Mouse (Mus musculus) limb, embryonic 12.5 days (tissue): ENCODE data around the gene Hpse2. TPM values are rescaled to one million over a fixed set of nuclear protein-coding genes. Genes with fewer than 3 reads are reported as not detected.
"Not testable (repeated sequence)": the region's sequence is repeated elsewhere in the genome, so short reads cannot be mapped to it uniquely, and the experiment has no call there.

Experiments
- ATAC-seq: fragments of 200-750 bp; cut with Nextera tagmentation; 2 replicates; pipeline ENCODE4 v1.8.0; 2017; ENCODE audit warnings: low read depth, moderate TSS enrichment; ENCODE audit not compliant: insufficient number of reproducible peaks, insufficient read depth, low FRiP score, low TSS enrichment
- H3K27ac ChIP-seq: fragments of 300-500 bp; sonication (generic); 2 replicates; pipeline ENCODE4 v1.5.1; 2016; ENCODE audit warnings: mild to moderate bottlenecking, moderate library complexity
- H3K27me3 ChIP-seq: fragments of 300-500 bp; sonication (generic); 2 replicates; pipeline ENCODE4 v1.6.1; 2016; ENCODE audit warnings: mild to moderate bottlenecking, moderate library complexity
- H3K36me3 ChIP-seq: fragments of 300-500 bp; sonication (generic); 2 replicates; pipeline ENCODE4 v1.6.1; 2016; ENCODE audit warnings: mild to moderate bottlenecking, moderate library complexity
- H3K4me1 ChIP-seq: fragments of 300-500 bp; sonication (generic); replicated peaks from 2 replicates; pipeline ENCODE4 v1.6.1; 2016
- H3K4me2 ChIP-seq: fragments of 300-500 bp; sonication (generic); 2 replicates; pipeline ENCODE4 v1.6.1; 2016; ENCODE audit warnings: mild to moderate bottlenecking, moderate library complexity
- H3K4me3 ChIP-seq: fragments of 300-500 bp; sonication (generic); replicated peaks from 2 replicates; pipeline ENCODE4 v1.5.1; 2016; ENCODE audit warnings: mild to moderate bottlenecking
- H3K9ac ChIP-seq: fragments of 300-500 bp; sonication (generic); replicated peaks from 2 replicates; pipeline ENCODE4 v1.6.1; 2016; ENCODE audit warnings: mild to moderate bottlenecking, moderate library complexity
- H3K9me3 ChIP-seq: fragments of 300-500 bp; sonication (generic); 2 replicates; pipeline ENCODE4 v1.6.1; 2016; ENCODE audit warnings: mild to moderate bottlenecking, moderate library complexity
- WGBS: fragments of 180-500 bp; shearing (Covaris S2); methylation state at CpG from one replicate; pipeline ENCODE4 v1.1.7; 2016; 5-methylcytosine and 5-hydroxymethylcytosine counted together
- polyA plus RNA-seq: library from polyadenylated mRNA; unstranded; fragments of >200 nt; fragmentation: Nextera tagmentation; extraction: Ambion mirVana; gene quantifications from 2 replicates; pipeline ENCODE4 v1.2.1, GENCODE M21; 2016

Gene Hpse2
- polyA plus RNA-seq, 1 experiment from 2014 or later, result 10.4 TPM

DNA sequence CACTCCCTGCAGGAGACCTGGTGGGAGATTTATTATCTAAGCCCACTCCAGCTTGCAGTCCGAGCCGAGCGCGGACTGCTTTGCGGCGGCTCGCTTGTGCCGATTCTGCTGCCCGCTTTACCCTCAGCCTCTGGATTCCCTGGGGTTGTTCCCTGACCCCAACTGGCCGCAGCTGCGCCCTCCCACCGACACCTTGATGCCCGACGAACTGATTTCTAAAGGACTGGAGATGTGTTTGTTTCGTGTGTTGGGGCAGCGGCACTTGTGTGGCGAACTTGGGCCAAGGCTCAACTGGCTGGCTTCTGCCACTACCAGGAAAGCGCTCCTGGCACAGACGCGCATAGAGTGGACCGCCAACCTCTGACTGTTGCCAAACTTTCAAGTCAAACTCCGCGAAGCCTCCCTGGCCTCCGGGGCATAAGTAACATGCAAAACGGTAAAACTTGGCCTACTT, 3.1 kb downstream of the Hpse2 start:
- peaks cover 49% of the 10 kb centered on the region for H3K27me3 ChIP-seq
- no peak for ATAC-seq
- H3K4me2 ChIP-seq, result peak overlapping the region; percentile 78
- peak overlapping the region; percentile 50 for H3K4me3 ChIP-seq
- H3K27ac ChIP-seq, result peak overlapping the region; percentile 86
- peak overlapping the region; percentile 61 for H3K9ac ChIP-seq
- H3K9me3 ChIP-seq, result no peaks in the 10 kb centered on the region
- 0% methylated on average over 25 of the region's 25 CpGs for WGBS
- H3K36me3 ChIP-seq, result no peaks in the 10 kb centered on the region
- peaks cover 30% of the 10 kb centered on the region for H3K4me1 ChIP-seq

DNA sequence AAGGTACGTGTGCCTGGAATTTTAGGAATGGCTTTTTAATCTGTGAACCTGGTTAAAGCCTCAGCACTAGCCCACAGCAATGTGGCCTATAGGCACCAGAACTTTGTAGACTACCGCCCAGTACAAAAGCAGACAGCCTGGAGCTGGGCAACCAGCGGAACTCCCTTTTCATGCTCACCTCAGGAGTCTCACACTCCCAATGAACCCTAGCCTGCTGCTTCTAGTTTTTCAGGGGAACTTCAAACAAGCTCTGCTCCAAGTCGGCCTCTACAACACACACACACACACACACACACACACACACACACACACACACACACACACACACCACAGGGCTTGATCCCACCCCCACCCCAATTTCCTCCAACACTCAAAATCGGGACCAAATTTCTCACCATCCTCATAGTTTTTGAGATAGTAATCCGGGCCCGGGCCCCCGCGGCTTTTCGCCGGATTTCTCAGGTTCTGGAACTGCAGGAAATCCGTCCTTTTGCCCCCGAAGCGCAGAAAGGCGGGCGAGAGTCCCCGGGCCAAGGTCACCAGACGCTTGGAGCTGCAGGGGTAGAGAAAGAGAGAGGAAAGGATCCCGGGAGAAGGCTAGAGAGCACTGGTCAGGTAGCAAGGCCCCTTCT, 3.7 kb downstream of the Hpse2 start:
- H3K4me3 ChIP-seq, result peak overlapping the region; percentile 50
- peak overlapping the region; percentile 78 for H3K4me2 ChIP-seq
- no peaks in the 10 kb centered on the region for H3K9me3 ChIP-seq
- H3K27ac ChIP-seq, result peak overlapping the region; percentile 86
- peaks cover 45% of the 10 kb centered on the region for H3K27me3 ChIP-seq
- H3K36me3 ChIP-seq, result no peaks in the 10 kb centered on the region
- no peak for ATAC-seq
- peaks cover 30% of the 10 kb centered on the region for H3K4me1 ChIP-seq
- H3K9ac ChIP-seq, result peak overlapping the region; percentile 61
- 3% methylated on average over 19 of the region's 19 CpGs for WGBS

DNA sequence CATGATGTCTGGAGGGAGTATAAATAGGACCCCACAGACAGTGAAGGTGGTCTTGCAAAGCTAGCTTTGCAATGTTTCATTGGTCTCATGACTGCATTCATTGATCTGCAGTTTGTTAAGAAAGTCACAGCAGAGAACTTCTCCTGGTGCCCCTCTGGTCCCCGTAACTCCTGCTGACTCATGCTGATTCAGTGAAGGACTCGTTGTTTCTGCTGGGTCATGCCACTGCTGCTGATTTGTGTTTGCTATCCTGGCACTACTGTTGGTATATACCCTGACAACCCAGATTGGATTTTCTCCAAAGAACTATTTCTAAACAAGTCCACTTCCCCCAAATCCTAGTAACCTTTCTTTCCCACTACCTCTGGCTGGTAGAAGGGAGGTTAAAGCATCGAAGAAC, 29.3 kb downstream of the Hpse2 start:
- no peaks in the 10 kb centered on the region for H3K4me1 ChIP-seq
- 91% methylated on average over 3 of the region's 3 CpGs for WGBS

DNA sequence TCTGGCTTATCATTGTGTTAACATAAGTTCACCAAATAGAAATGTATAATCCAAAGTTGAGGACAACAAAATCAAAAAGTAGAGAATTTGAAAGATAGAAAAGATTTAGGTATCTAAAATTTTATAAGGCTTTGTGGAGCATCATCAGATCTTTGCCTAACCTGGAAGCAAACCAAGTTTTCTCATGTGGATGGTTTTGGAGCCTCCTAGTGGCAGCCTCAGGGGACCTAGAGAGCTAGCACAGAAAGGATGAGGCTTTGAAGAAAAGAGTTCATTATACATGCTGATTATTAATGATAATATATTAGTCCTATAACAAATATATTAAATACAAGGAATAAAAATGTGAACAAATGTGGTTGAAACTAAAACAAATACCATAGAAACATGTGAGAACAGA, 77.0 kb downstream of the Hpse2 start:
- no peaks in the 10 kb centered on the region for H3K27me3 ChIP-seq
- H3K4me2 ChIP-seq, result no peak overlapping the region
- H3K27ac ChIP-seq, result no peak overlapping the region
- H3K9me3 ChIP-seq, result peaks cover 7% of the 10 kb centered on the region
- no peak for ATAC-seq
- no peaks in the 10 kb centered on the region for H3K36me3 ChIP-seq
- H3K4me1 ChIP-seq, result no peaks in the 10 kb centered on the region
- H3K9ac ChIP-seq, result no peak overlapping the region
- H3K4me3 ChIP-seq, result no peak overlapping the region

More for the DNA sequence above, 29.3 kb downstream of the Hpse2 start:
- no peak overlapping the region for H3K27ac ChIP-seq
- no peak overlapping the region for H3K4me2 ChIP-seq
- no peak overlapping the region for H3K9ac ChIP-seq
- no peak overlapping the region for H3K4me3 ChIP-seq
- no peaks in the 10 kb centered on the region for H3K27me3 ChIP-seq
- 0 out of 2 replicates have a peak, but pooled peaks cover 5% of the 10 kb centered on the region for H3K36me3 ChIP-seq
- ATAC-seq, result no peak
- peaks cover 6% of the 10 kb centered on the region; the same call in 1 of the 2 replicates for H3K9me3 ChIP-seq

DNA sequence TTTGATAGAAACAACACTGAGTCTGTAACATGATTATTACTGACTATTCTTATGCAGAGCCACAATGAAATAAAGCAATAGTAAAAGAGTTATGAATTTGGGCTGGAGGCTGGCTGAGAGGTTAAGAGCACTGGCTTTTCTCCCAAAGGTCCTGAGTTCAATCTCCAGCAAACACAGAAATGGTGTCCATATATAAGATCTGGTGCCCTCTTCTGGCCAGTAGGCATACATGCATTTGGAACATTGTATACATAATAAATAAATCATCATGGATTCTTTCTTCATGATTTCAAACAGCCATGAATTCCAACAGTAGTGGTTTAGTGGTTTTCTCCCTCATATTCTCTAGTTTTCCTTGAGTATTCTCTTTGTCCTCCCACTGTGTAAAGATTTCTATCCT, 81.4 kb downstream of the Hpse2 start:
- no peak overlapping the region for H3K27ac ChIP-seq
- no peak for ATAC-seq
- no peaks in the 10 kb centered on the region for H3K36me3 ChIP-seq
- no peaks in the 10 kb centered on the region for H3K27me3 ChIP-seq
- H3K9ac ChIP-seq, result no peak overlapping the region
- no peak overlapping the region for H3K4me3 ChIP-seq
- peaks cover 10% of the 10 kb centered on the region for H3K9me3 ChIP-seq
- no peak overlapping the region for H3K4me2 ChIP-seq
- H3K4me1 ChIP-seq, result no peaks in the 10 kb centered on the region

DNA sequence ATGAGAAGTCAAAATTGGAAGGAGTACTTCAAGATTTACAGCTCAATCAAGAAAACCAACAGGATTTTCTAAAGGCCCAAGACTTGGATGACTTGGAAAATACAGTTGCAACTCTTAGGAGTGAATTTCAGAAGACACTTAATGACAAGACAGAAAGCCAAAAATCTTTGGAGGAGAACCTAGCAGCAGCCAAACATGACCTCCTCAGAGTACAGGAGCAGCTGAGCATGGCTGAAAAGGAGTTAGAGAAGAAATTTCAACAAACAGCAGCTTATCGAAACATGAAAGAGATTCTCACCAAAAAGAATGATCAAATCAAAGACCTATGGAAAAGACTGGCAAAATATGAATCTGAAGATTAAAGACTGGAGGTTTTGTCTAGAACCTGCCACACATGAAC, 106.8 kb downstream of the Hpse2 start:
- not testable (repeated sequence) for H3K9ac ChIP-seq, ATAC-seq, H3K27me3 ChIP-seq, H3K36me3 ChIP-seq, H3K4me3 ChIP-seq, H3K4me1 ChIP-seq, H3K27ac ChIP-seq, H3K4me2 ChIP-seq, H3K9me3 ChIP-seq
- WGBS, result 98% methylated on average over 1 of the region's 1 CpGs

DNA sequence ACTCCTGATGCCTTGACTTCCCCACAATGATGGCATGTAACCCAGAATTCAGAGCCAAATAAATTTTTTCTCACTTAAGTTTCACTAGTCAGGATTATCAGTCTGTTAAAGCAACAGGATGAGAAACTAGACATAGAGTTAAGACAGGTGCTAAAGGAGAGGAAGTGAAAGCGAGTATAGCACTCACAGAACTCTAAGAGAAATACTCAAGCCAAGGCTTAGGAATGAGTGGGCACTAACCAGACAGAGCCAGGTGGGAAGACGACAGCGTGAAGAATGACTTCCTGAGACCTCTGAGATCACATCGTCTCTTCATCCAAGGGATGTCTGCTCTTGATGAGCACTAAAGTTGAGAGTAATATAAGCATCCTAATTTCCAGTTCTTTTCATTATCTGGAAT, 144.2 kb downstream of the Hpse2 start:
- H3K4me1 ChIP-seq, result no peaks in the 10 kb centered on the region
- 0 out of 2 replicates have a peak, but pooled peaks cover 3% of the 10 kb centered on the region for H3K36me3 ChIP-seq
- H3K9ac ChIP-seq, result no peak overlapping the region
- H3K27me3 ChIP-seq, result no peaks in the 10 kb centered on the region
- no peak overlapping the region for H3K4me3 ChIP-seq
- no peak for ATAC-seq
- 77% methylated on average over 4 of the region's 4 CpGs for WGBS
- H3K9me3 ChIP-seq, result no peaks in the 10 kb centered on the region
- H3K4me2 ChIP-seq, result no peak overlapping the region
- no peak overlapping the region for H3K27ac ChIP-seq

DNA sequence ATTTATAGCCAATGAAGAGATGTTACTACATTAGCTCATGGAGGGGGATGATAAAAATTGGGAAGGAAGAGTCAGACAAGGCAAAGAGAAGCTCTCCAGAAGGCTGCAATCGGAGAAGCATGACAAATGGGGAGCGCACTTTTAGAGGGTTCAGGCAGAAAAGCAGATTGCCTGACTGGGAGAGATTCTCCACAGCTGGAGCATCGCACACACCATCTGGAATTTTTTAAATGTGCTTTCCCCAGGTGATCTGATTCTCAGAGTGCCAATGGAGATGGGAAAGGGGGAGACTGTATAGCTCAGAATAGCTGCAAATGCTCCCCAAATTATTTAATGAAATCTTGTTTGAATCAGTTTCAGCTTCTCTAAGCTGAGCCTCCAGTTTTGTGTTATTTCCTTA, 156.4 kb downstream of the Hpse2 start:
- ATAC-seq, result no peak

DNA sequence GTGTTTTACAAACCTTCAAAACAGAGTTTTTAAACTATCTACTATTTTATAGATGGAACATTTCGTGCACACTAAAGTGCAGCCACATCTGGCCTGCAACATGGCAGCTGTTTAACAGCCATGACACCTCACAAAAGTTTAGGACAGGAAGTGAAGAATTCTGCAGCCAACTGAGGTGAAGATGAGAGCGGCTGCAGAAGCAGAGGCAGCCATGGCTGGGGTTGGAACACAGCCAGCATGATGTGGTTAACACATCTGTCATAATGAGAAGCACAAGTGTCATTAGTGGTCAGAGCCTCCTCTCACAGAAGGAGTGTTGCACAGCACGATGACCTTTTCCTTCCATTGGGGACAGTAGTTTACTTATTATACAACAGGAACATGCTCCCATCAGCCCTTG, 194.6 kb downstream of the Hpse2 start:
- Histone ChIP-seq H3K9ac (no peak overlapping the region), H3K4me2 (no peak overlapping the region), H3K27me3 (no peaks in the 10 kb centered on the region), H3K4me1 (peaks cover 21% of the 10 kb centered on the region), H3K4me3 (no peak overlapping the region), H3K27ac (0 out of 2 replicates have a peak overlapping the region, but pooled peaks have one; percentile 17), H3K9me3 (no peaks in the 10 kb centered on the region), H3K36me3 (no peaks in the 10 kb centered on the region)
- no peak for ATAC-seq
- WGBS, result 25% methylated on average over 3 of the region's 3 CpGs

More for the DNA sequence above, 156.4 kb downstream of the Hpse2 start:
- H3K9me3 ChIP-seq, result no peaks in the 10 kb centered on the region
- no peaks in the 10 kb centered on the region for H3K4me1 ChIP-seq
- H3K36me3 ChIP-seq, result no peaks in the 10 kb centered on the region
- 49% methylated on average over 3 of the region's 3 CpGs for WGBS
- no peak overlapping the region for H3K27ac ChIP-seq
- no peak overlapping the region for H3K4me2 ChIP-seq
- no peaks in the 10 kb centered on the region for H3K27me3 ChIP-seq
- no peak overlapping the region for H3K4me3 ChIP-seq
- no peak overlapping the region for H3K9ac ChIP-seq

DNA sequence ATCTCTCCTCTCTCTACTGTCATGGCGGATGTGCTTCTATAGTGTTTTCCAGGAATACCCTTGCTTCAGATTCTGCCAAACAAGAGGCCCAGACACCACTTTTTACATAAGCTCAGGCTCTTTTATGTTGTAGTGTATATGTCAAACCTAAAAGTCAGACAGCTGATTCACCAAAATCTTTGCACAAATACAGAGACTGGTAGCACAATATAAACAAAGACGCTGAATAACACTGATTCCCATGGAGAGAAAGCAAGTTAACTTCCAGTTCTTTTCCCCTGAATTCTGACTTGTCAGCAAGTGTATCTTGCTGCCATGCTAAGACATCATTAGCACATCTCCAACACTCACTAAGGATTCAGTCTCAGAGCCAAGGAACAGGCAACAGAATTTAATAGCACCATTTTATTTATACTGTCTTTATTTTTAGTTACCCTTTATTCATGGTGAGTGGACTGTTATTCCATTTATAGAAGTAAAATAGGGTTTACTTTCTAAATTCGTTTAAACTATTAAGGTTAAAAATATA, 212.7 kb downstream of the Hpse2 start:
- H3K9ac ChIP-seq, result no peak overlapping the region
- no peaks in the 10 kb centered on the region for H3K9me3 ChIP-seq
- no peaks in the 10 kb centered on the region for H3K36me3 ChIP-seq
- H3K27me3 ChIP-seq, result no peaks in the 10 kb centered on the region
- 85% methylated on average over 3 of the region's 3 CpGs for WGBS
- H3K27ac ChIP-seq, result no peak overlapping the region
- no peak overlapping the region for H3K4me3 ChIP-seq
- no peak overlapping the region for H3K4me2 ChIP-seq
- ATAC-seq, result no peak
- 0 out of 2 replicates have a peak, but pooled peaks cover 3% of the 10 kb centered on the region for H3K4me1 ChIP-seq

DNA sequence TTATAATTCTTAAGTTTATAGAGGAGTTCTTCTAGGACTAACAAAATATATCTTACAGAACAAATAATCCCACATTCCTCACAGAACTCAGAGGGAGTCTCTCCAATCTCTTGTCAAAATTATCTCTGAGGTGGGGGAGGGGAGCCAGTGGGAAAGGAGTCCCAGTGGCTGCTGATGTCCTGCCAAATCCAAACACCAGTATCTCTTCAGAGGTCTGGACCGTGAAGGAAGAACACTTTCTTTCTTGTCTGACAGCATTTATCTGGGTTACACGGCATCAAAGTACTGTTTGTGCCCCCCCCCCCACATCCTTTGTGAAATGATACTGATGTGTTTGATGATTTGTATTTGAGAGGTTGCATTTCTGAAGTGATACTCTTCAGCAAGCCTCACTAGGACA, 213.3 kb downstream of the Hpse2 start:
- WGBS, result 90% methylated on average over 2 of the region's 2 CpGs
- Histone ChIP-seq H3K4me3 (no peak overlapping the region), H3K9ac (no peak overlapping the region), H3K27me3 (no peaks in the 10 kb centered on the region), H3K4me1 (0 out of 2 replicates have a peak, but pooled peaks cover 3% of the 10 kb centered on the region), H3K4me2 (no peak overlapping the region), H3K27ac (no peak overlapping the region), H3K9me3 (no peaks in the 10 kb centered on the region), H3K36me3 (no peaks in the 10 kb centered on the region)
- ATAC-seq, result no peak

DNA sequence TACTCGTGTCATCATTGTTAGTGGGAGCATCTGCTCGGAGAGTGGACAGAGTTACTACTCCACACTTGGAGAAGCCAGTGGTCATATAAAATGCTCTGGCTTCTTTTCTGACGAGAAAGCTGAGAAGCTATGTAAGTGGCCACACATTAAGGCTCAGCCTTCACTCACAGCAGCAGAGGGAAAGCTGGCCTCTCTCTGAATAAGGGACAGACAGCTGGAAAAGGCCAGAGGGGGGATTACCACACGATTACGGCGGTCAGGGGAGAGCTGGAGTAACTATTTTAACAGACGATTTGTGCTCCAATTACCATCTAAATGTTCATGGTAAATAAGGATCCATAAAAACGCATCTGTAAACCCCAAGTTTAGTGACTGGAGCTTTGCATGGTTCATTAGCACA, 232.1 kb downstream of the Hpse2 start:
- Histone ChIP-seq H3K9me3 (no peaks in the 10 kb centered on the region), H3K36me3 (no peaks in the 10 kb centered on the region), H3K27me3 (no peaks in the 10 kb centered on the region), H3K9ac (no peak overlapping the region), H3K27ac (no peak overlapping the region), H3K4me3 (no peak overlapping the region), H3K4me2 (no peak overlapping the region), H3K4me1 (peaks cover 13% of the 10 kb centered on the region)
- 25% methylated on average over 8 of the region's 8 CpGs for WGBS
- no peak for ATAC-seq
